Mouse (Mus musculus) kidney, postnatal 0 days (tissue): Measurements from ENCODE around the gene Dapk1. TPM values are rescaled to one million over a fixed set of nuclear protein-coding genes. Genes with fewer than 3 reads are reported as not detected.
A peak's percentile ranks its signal among the peaks of the same experiment; 100 is the strongest.

Source experiments
- ATAC-seq: fragments of 200-750 bp; cut with Nextera tagmentation; replicated peaks from 2 replicates; pipeline ENCODE4 v1.8.0; 2017; ENCODE audit warnings: low read depth, moderate number of reproducible peaks, moderate TSS enrichment, moderate library complexity; ENCODE audit not compliant: low FRiP score
- DNase-seq: peaks from one replicate; pipeline ENCODE4 v3.0.0-alpha.2; 2016; ENCODE audit warnings: low spot score
- H3K27ac ChIP-seq: fragments of 300-500 bp; sonication (generic); 2 replicates; pipeline ENCODE4 v1.5.1; 2014; ENCODE audit warnings: mild to moderate bottlenecking
- H3K27me3 ChIP-seq: fragments of 300-500 bp; sonication (generic); 2 replicates; pipeline ENCODE4 v1.6.1; 2014; ENCODE audit warnings: low read length, mixed read lengths; ENCODE audit not compliant: insufficient read depth
- H3K36me3 ChIP-seq: fragments of 300-500 bp; sonication (generic); 2 replicates; pipeline ENCODE4 v1.6.1; 2014; ENCODE audit warnings: low read length, mixed read lengths; ENCODE audit not compliant: insufficient read depth
- H3K4me1 ChIP-seq: fragments of 300-500 bp; sonication (generic); replicated peaks from 2 replicates; pipeline ENCODE4 v1.6.1; 2014; ENCODE audit warnings: antibody characterized with exemption, low read length, mixed read lengths; ENCODE audit not compliant: insufficient read depth
- H3K4me2 ChIP-seq: fragments of 300-500 bp; sonication (generic); 2 replicates; pipeline ENCODE4 v1.6.1; 2014; ENCODE audit warnings: mild to moderate bottlenecking, low read length, moderate library complexity, mixed read lengths
- H3K4me3 ChIP-seq: fragments of 300-500 bp; sonication (generic); replicated peaks from 2 replicates; pipeline ENCODE4 v1.5.1; 2014; ENCODE audit warnings: low read depth, low read length
- H3K9ac ChIP-seq: fragments of 300-500 bp; sonication (generic); 2 replicates; pipeline ENCODE4 v1.6.1; 2014; ENCODE audit warnings: low read depth, low read length
- H3K9me3 ChIP-seq: fragments of 300-500 bp; sonication (generic); replicated peaks from 2 replicates; pipeline ENCODE4 v1.6.1; 2016; ENCODE audit warnings: low read length, inconsistent platforms, mixed read lengths
- CTCF ChIP-seq: IDR thresholded peaks from 2 replicates; pipeline ENCODE4 v1.5.1; 2016; ENCODE audit warnings: antibody characterized with exemption, low read depth, mild to moderate bottlenecking, moderate library complexity
- WGBS: fragments of 180-500 bp; shearing (Covaris S2); extraction: QIAGEN DNeasy Blood & Tissue Kit; methylation state at CpG from one replicate; pipeline ENCODE4 v1.1.7; 2014; 5-methylcytosine and 5-hydroxymethylcytosine counted together
- polyA plus RNA-seq: library from polyadenylated mRNA; unstranded; fragments of >200 nt; fragmentation: Nextera tagmentation; extraction: Ambion mirVana; gene quantifications from 2 replicates; pipeline ENCODE4 v1.2.1, GENCODE M21; 2015

The Dapk1 gene
- polyA plus RNA-seq, 1 experiment from 2014 or later = 21.4 TPM

DNA sequence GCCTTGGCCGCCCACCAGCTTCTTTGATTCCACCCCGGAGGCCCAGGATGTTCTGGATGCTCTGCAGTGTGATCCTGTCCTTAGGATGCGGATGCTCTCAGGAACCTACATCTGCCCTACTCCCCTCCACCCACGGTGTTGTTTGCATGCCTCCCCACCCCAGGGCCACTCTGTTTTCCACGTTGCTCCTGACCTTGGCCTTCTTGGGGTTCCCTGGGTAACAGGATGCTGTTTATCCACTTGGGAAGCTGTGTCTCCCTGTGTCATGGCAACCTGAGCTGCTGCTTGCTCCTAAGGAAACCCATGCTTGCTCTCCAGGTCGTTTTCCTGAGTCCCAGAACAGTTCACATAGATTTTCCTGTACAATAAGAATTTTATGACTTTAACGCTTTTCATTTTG is 86.1 kb downstream of the Dapk1 start:
- WGBS = 64% methylated on average over 7 of the region's 7 CpGs
- Histone ChIP-seq H3K4me3 (no peak overlapping the region), H3K27me3 (no peaks in the 10 kb centered on the region), H3K4me1 (peaks cover 17% of the 10 kb centered on the region), H3K27ac (no peak overlapping the region), H3K36me3 (no peaks in the 10 kb centered on the region), H3K4me2 (no peak overlapping the region), H3K9ac (no peak overlapping the region), H3K9me3 (no peaks in the 10 kb centered on the region)
- DNase-seq (no peak), ATAC-seq (no peak)
- no peak for TF ChIP-seq CTCF

GRCm38 (mm10) chr13:60690921-60691320 is 89.2 kb downstream of the Dapk1 start:
- Histone ChIP-seq H3K36me3 (no peaks in the 10 kb centered on the region), H3K4me3 (no peak overlapping the region), H3K27ac (no peak overlapping the region), H3K4me1 (no peaks in the 10 kb centered on the region; the same call in 1 of the 2 replicates), H3K9ac (no peak overlapping the region), H3K9me3 (no peaks in the 10 kb centered on the region), H3K27me3 (no peaks in the 10 kb centered on the region), H3K4me2 (no peak overlapping the region)
- 85% methylated on average over 2 of the region's 2 CpGs for WGBS
- no peak for TF ChIP-seq CTCF
- DNase-seq (no peak), ATAC-seq (no peak)

- no peaks in the 10 kb centered on the region for H3K9me3 ChIP-seq
- H3K4me2 ChIP-seq = no peak overlapping the region
- no peak overlapping the region for H3K4me3 ChIP-seq
- H3K9ac ChIP-seq = no peak overlapping the region
- H3K36me3 ChIP-seq = no peaks in the 10 kb centered on the region
- H3K27me3 ChIP-seq = no peaks in the 10 kb centered on the region
- DNase-seq (no peak), ATAC-seq (no peak)
- TF ChIP-seq CTCF = no peak
- no peaks in the 10 kb centered on the region; the same call in 1 of the 2 replicates for H3K4me1 ChIP-seq
- 96% methylated on average over 3 of the region's 3 CpGs for WGBS
- no peak overlapping the region for H3K27ac ChIP-seq
These were observed 90.2 kb downstream of the Dapk1 start for GRCm38 (mm10) chr13:60691940-60692339.

GRCm38 (mm10) chr13:60695186-60695980 is 93.6 kb downstream of the Dapk1 start:
- 57% methylated on average over 10 of the region's 10 CpGs for WGBS
- H3K4me3 ChIP-seq = no peak overlapping the region

GRCm38 (mm10) chr13:60696323-60696722 is 94.6 kb downstream of the Dapk1 start:
- no peak for ATAC-seq
- 89% methylated on average over 14 of the region's 14 CpGs for WGBS

More at GRCm38 (mm10) chr13:60695186-60695980, 93.6 kb downstream of the Dapk1 start:
- Histone ChIP-seq H3K9me3 (no peaks in the 10 kb centered on the region), H3K27me3 (no peaks in the 10 kb centered on the region), H3K4me2 (no peak overlapping the region), H3K27ac (no peak overlapping the region), H3K9ac (no peak overlapping the region), H3K36me3 (no peaks in the 10 kb centered on the region), H3K4me1 (no peaks in the 10 kb centered on the region; the same call in 1 of the 2 replicates)
- TF ChIP-seq CTCF = no peak
- ATAC-seq (no peak), DNase-seq (peak; percentile 49)

GRCm38 (mm10) chr13:60696741-60697140 is 95.0 kb downstream of the Dapk1 start:
- no peak overlapping the region for H3K4me3 ChIP-seq
- H3K4me2 ChIP-seq = no peak overlapping the region
- no peak overlapping the region for H3K9ac ChIP-seq
- DNase-seq (no peak), ATAC-seq (no peak)
- no peak for TF ChIP-seq CTCF
- no peaks in the 10 kb centered on the region for H3K36me3 ChIP-seq
- no peaks in the 10 kb centered on the region; the same call in 1 of the 2 replicates for H3K4me1 ChIP-seq
- no peaks in the 10 kb centered on the region for H3K27me3 ChIP-seq
- no peak overlapping the region for H3K27ac ChIP-seq
- no peaks in the 10 kb centered on the region for H3K9me3 ChIP-seq
- WGBS = 82% methylated on average over 8 of the region's 8 CpGs

More at GRCm38 (mm10) chr13:60696323-60696722, 94.6 kb downstream of the Dapk1 start:
- Histone ChIP-seq H3K4me1 (no peaks in the 10 kb centered on the region; the same call in 1 of the 2 replicates), H3K4me2 (no peak overlapping the region), H3K9ac (no peak overlapping the region), H3K4me3 (no peak overlapping the region), H3K36me3 (no peaks in the 10 kb centered on the region), H3K27me3 (no peaks in the 10 kb centered on the region), H3K9me3 (no peaks in the 10 kb centered on the region), H3K27ac (no peak overlapping the region)
- DNase-seq = no peak
- TF ChIP-seq CTCF = no peak
